16 mouse cellular contexts compared by ENCODE assay signal in the genomic region with DNA sequence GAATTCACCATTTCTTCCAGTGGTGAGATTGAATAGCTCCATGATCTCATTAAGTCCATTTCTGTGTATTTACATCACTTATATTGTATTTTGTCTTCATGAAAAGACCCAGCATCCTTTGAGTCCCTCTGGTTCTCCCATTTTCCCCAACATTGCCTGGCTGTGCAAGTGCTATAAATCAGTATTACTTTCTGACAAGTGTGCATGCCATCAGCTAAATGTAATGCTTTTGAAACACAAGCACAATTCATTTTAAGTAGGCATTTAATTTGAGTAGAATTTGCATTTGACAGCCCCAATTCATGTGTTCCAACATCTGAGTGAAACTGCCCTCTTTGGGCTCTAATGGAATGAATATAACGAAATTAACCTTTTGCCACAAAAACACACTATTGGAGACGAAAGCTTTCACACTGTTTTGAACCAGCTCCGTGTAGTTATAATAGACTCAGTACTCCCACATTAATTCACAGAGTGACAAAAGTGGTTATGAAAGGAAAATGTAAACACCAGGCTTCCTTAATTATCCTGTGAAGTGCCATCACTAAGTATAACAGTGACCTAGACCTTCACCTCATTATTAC.
"Had no signal": no experiment of that assay in that cellular context is flagged by ENCODE, and none has a peak within 500 bp of the region (broad histone marks: within the 10 kb centered on the region; RNA-seq: fewer than 3 reads in every experiment).

No protein-coding gene starts in this region.

- H3K36me3 ChIP-seq: limb, embryonic 15.5 days; liver, embryonic 12.5 days; midbrain, embryonic 12.5 days; stomach, embryonic 15.5 days had no signal

- H3K4me2 ChIP-seq: limb, embryonic 15.5 days; liver, embryonic 12.5 days; lung, embryonic 14.5 days; midbrain, embryonic 12.5 days; stomach, embryonic 15.5 days had no signal

- H3K4me3 ChIP-seq: limb, embryonic 15.5 days; liver, embryonic 12.5 days; midbrain, embryonic 12.5 days; stomach, embryonic 15.5 days had no signal

- ATAC-seq: liver, embryonic 12.5 days; midbrain, embryonic 16.5 days had no signal

- H3K4me1 ChIP-seq: limb, embryonic 15.5 days; liver, embryonic 12.5 days; midbrain, embryonic 12.5 days; stomach, embryonic 15.5 days had no signal

- H3K27me3 ChIP-seq: limb, embryonic 15.5 days; liver, embryonic 12.5 days; midbrain, embryonic 12.5 days; stomach, embryonic 15.5 days had no signal

- H3K9ac ChIP-seq: limb, embryonic 15.5 days; liver, embryonic 12.5 days; lung, embryonic 14.5 days; midbrain, embryonic 12.5 days; stomach, embryonic 15.5 days had no signal

- H3K27ac ChIP-seq: limb, embryonic 15.5 days; liver, embryonic 12.5 days; midbrain, embryonic 12.5 days; stomach, embryonic 15.5 days had no signal

- DNase-seq: kidney, adult 8-10 months; kidney, postnatal 25 days; layer of hippocampus, adult 9-11 months; layer of hippocampus, postnatal 36 days; lung, embryonic 14.5 days; lung, postnatal 10 days; lung, postnatal 4 days; retina, postnatal 1 day; right cerebral cortex, postnatal 14 days; thymus, adult 2 months; thymus, postnatal 25 days had no signal

- H3K9me3 ChIP-seq: limb, embryonic 15.5 days; liver, embryonic 12.5 days; midbrain, embryonic 12.5 days; stomach, embryonic 15.5 days had no signal
